Mouse (Mus musculus) v-Abl transformed pro-B cells (cell line): ENCODE results near the gene Zmiz1.

Experiments
- in situ Hi-C, 2 experiments: fragments of 400-800 bp; cut with MboI; formaldehyde crosslinking; loops; one replicate each; pipeline ENCODE4 v1.15.1; 2025; ENCODE audit not compliant: unreplicated experiment in 2 of 2

Zmiz1 gene

DNA sequence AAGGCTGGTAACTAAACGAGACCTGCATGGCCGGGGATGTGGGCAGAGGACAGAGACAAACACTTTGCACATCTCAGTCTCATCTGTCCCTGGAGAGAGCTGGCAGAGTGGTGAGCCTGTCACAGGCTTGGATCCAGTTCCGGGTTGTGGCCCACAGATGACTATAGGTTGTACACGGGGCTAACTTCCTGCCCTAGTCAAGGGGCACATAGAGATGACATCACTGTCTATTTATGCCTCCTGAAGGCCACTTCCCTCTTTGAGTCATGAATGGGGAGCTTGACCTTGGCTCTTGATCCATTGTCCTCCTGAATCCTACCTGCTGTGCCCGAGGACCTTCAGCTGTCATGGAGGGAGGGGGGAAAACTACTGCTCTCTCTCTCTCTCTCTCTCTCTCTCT, 25.1 kb downstream of the Zmiz1 start:
- in situ Hi-C loops: no loop called here

DNA sequence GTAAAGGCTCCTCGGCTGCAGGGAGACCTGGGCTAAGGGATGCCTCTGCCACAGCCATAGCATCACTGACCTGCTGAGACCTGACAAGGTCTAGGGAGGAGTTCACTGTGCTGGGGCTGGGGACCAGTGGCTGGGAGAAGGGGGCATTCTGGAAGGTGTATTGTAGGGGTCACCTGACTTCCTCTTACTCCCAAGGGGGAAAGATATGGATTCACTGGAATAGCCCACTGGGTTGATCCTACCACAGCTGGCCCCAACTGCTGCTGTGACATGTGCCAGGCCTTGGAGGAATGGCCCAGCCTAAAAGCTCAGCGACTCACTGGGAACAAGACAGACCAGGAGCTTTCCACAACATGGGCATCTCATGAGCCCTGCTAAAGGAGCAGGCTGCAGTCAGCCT, 27.2 kb downstream of the Zmiz1 start:
- in situ Hi-C loops: no loop called here

DNA sequence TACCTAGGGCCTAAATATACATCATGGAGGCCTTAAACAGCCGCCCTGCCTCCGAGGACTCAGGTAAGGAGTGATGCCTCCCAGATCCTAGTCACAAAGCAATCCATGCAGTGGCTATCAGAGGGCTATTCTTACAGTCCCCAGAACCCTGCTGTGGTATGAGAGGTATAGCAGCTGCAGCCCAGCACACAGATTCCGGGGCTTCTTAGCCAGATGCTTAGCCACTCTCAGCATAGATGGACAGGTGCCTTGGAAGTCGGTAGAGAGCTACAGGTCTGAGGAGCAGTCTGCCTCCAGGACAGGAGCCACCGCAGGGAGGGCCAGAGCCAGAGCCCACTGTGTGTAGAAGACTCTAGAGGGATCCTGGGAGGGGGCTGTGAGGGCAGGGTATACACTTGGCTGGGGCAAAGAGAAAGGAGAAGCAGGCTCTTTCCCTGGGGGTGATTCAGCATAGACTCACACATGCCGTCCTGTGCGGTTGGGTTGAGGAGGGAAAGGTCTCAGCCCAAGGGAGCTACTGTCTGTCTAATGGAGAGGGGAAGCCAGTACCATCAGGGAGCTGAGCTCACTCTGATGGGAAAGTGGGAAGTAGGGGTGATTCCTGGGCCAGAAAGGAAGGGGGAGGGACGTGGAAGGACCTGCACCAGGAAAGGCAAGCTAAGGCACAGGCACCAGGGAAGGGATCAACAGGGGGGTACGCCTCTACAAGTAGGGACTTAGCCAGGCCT, 27.9 kb downstream of the Zmiz1 start:
- in situ Hi-C loops: no loop called here

DNA sequence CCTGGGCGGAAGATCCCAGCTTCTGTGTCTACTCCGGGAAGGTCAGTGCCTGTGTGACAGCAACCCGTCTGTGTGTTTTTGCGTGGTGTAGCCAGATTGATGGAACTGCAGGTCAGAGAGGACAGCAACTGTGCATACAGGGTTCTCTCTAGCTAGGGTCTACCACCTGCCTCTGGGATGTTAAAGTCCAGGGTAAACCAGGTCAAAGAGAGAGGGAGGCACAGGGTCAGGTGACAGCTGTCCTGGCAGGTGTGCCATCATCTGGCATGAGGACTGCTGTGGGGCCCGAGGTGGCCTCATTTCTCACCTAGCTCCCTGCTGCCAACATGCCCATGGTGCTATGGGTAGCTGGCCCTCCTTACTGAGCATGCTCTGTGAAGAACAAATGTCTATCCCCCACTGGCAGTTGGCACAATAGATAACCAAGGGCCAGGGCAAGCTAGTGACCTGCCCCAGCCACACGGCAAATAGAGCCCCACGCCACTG, 28.5 kb downstream of the Zmiz1 start:
- in situ Hi-C loops: no loop called here

DNA sequence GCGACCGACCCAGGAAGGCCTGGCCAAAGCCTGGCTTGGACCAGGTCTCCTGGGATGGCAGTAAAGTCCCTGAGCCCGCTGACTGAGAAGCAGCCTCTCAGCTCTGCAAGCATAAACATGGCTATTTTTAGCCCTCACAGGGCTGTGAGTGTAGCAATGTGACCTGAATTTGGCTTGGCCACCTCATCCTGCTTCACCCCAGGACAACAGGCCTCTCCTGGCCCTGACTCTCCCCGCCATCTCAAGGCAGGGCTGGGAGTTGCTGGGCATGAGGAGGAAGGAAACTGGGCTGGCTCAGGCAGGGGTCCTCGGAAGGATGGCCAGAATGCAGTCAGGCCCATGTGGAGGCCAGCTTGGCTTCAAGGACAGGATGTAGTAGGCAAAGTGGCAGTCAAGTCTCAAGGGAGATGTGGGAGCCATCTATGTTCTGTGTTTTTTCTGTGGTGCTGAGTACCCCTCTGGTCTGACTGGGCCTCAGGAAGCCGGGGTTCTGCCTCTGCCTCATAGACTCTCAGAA, 29.2 kb downstream of the Zmiz1 start:
- in situ Hi-C loops: no loop called here

DNA sequence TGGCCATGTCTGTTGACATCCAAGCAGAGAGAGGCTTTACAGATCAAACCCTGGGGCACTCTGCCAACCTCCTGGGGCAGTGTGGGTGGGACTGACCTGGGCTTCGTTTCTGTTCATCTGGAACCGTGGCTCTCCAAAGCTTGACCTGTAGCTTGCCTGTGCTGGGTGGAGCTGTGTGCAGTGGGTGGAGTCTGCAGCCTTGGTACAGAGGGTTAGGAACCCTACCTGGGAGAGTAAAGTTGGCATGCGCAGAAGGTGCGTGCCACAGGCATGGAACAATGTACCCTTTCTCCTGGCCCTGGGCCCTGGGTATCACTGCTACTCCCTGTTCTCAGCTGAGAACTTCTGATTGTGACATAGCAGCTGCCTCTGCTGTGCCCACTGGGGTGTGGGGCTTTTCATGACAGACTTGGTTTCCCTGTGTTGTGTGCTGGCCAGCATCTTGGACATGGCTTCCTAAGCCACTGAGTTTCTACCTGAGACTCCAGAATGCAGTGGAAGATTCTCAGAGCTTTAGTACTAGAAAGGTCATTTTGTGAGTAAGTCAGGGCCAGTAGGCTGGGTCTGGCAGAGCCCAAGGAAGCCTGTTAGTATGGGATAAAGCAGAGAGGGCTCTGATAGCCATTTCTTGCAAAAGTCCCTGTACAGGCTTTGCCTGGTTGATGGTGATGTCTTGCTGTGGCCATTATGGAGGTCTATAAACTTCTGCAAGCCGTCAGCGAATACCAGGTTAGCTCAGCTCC, 30.5 kb downstream of the Zmiz1 start:
- in situ Hi-C loops: no loop called here

DNA sequence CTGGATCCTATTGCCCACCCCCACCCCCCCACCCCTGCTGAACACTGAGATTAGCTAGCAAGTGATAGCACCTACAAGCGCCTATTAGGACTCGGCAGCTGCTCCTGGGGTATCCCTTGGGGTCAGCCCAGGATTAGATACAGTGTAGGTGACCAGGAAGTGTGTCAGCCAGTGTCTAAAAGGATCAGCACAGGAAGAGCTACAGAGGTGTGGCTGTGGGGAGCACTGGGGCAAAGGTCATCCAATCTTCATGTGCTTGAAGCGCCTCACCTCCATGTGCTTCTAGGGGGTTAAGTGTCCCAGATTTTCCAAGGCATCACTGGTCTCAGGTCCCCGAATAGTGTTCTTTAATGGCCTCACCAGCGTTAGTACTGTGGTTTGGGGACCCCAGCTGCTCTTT, 33.0 kb downstream of the Zmiz1 start:
- in situ Hi-C loops: no loop called here

DNA sequence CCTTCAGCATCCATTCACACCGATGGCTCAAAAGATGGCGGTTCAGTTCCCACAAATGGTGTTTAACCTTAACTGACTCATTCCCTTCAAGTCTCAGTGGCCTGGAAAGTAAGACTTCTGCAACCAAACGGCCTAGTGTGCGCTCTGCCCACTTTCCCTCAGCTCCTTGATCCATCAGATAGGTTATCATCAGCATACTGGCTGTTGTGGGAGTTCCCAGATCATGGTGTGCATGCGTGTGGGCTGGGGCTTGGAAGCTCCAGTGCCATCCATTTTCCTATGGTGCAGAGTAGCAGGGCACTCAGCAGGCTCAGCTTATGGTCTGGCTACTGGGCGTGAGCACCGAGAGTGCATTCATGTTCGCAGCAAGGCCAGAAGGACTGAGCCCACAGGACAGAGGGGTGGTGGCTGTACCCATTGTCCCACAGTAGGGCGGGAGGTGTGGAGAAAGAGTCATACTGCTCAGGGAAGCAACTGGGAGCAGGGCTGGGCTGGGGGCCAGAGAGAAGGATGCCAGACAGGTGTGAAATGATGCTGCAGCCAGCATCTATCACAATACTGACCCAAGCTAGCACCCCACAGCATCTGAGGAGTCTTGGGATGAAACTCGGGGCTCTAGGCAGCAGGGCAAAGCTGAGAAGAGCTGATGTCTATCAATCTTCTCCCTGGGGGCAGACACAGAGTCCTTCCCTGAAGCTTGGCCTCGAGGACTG, 33.7 kb downstream of the Zmiz1 start:
- in situ Hi-C loops: no loop called here

DNA sequence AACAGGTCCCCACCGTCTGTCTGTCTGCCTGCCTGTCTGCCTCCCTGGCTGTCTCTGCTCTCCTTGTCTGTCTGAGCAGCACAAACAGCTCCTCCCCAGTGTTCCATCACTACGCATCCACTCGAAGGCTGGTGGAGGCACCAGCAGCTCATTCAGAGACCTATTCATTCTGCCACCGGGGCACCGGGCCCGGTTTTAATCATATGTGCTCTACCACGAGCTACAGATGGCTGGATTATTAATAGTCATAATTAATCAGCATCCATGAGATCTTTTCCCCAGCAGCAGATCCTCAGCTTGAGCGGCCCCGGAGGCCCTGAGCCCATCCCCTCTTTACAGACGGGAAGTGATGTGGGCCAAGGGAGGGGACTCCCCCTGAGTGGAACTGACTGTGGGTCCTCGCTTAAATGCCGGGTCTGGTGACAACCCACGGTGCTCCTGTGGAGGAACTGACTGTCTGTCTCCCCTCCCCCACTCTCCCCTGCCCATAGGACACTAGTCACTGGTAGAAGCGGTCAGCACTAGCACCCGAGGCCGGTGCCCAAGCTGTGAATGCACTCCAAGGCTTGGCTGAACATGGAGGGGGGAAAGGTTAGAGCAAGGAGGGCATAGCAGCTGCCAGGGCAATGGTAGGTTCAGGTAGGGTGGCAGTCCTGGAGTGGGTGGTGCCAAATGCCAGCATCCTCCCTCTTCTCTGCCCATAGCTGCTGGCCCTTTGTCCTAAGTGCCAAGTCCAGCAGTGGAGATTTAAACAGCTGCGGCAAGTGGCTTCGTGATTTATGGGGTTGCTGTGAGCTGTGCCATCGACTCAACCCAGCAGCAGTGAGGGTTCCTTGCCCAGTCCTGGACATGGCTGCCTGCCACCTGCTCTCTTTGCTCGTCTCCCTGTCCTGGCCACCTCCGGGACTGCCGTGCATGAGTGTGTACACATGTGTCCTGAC, 34.6 kb downstream of the Zmiz1 start:
- in situ Hi-C loops: no loop called here

DNA sequence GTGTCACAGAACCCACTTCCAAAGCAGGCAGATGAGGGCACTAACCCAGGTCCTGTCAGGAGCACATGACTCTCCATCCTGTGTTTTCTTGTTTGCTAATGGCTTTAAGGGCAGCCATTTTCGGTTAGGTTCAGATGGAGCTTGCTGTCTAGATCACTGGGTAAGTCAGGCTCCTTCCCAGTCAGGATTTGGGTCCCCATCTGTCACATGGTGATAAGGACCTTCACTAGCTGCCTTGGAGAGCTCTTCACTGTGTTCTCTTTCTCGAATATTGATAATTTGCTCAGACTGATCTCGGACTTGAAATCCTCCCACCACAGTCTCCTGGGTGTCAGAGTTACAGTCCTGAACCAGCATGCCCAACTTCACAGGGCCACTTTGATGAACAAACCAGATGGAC, 35.8 kb downstream of the Zmiz1 start:
- in situ Hi-C loops: no loop called here

DNA sequence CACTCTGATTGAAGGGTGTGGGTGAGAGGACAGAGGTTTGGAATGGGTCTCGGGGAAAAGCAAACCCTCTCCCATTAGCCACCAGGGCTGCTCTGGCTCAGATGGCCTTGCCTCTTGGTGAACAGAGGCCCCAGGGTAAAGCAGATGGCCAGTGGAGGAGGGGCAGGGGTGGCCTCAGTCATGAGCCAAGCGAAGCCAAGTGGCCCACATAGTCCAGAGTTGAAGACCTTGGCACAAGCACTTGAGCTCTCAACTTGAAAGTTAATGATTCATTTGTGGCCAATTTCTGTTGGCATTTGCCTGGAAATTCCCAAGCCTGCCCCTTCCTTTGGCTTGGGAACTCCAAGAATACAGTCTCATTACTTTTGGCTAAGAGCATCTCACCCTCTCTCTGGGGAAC, 37.1 kb downstream of the Zmiz1 start:
- in situ Hi-C loops: no loop called here

DNA sequence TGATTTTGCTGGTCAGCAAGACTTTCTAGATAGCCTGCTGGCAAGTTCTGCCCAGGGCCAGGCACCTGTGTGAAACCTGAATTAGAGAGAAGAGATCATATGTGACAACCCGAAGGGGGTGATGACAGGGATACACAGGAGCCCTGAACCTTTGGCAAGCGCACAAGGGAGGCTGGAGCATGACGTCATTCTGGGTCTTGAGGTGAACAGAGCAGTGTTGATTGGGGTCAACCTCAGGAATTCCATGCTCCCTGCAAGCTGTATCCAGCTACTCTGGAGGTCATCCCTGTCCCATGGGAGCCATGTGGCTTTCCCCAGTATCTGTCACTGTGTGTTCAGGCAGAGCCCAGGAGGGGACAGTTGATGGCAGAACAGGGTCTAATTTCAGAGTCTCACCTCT, 38.0 kb downstream of the Zmiz1 start:
- in situ Hi-C loops: no loop called here

DNA sequence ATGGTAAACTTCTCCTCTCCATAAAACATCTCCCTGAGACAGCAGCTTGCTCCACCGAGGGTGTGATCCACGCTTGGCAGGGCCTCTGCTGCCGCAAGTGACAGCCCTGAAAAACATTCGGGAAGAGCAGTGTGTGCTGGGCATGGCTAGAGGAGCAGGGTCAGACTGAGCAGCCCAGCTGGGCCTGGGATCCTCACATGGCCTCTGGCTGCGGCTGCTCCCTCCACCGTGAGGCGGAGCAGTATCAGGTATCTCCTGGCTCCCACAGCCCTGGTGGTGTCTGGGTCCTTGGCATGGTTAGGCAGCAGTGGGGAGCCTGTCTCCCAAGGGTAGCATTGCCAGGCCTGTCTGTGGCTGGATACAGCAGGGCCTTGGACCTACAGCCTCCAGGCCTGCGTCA, 38.6 kb downstream of the Zmiz1 start:
- in situ Hi-C loops: no loop called here

DNA sequence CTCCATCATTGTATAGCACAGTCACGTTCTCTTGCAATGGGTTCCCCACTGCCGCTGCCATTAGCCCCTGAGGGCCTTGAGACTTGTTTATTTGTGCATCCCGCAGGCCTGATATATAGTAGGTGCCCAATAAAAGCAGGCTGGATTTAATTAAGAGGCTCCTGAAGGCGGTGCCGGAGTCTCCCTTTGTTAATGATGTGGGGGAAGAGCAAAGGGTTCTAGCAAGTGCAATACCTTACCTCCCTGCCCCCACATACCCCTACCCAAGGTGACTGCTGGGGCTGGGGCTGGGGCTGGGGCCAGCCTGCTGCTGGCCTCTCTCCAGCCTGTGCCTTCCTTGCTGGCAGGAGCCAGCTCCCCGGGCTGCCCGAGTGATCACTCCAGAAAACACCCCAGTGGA, 39.4 kb downstream of the Zmiz1 start:
- in situ Hi-C loops: no loop called here

DNA sequence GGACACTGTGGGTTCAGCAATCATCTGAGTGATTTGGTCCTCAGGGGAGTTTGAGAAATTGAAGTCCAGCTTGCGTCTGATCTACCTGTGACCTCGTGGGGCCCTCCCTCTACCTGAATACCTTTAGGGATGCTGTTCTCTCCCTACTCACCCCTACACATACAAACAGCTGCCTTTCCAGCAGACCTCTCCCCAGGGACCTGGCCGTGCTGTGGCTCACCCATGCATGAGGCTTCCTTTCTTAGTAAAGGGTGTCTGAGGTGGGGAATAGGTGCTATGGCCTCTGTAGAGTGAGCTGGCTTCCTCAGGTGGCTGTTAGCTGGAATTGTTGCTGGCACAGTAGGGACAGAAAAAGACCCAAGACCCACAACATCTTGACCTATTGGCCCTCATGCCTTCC, 40.5 kb downstream of the Zmiz1 start:
- in situ Hi-C loops: no loop called here

DNA sequence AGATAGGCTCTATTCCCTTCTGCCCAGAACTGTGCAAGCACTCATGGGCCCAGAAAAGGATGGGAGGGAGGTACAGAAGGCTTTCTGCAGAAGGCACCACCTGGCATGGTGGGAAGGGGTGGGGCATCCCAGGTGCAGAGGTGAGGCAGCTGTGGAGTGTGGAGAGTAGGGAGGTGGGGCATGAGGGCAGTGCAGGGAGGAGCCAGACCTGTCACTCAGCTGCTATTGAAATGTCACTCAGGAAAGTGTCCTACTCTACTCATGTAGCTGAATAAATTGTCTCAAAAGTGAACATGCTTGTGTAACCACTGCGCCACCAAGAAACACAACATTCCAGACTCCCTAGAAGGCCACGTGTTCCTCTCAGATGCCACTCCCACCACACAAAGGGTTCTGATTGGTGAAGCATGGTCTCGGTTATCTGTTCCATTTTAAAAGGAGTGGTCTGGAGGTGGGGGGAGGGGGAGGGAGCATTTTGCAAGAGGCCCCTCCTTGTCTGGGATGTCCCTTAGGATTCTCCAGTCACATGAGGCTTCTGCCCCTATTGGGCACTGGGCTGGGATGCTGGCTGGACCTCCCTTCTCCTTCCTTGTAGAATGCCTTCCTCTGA, 41.6 kb downstream of the Zmiz1 start:
- in situ Hi-C loops: no loop called here

DNA sequence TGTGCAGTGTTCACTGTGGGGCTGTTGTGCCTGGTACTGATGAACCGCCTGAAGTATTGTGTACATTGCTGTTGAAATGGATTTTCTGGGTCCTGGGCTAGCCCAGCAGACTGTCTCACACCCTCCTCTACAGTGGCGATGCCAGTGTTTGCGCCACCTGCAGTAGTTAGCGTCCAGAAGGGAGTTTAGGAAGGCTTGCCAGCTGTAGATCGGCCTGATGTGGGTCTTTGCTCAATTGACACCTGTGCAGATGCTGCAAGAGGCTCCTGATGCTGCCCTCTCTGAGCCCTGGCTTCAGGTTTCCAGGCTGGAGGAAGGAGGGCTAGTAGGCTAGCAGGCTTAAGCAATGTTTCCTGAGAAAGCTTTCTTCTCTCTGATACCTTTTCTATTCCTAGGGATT, 42.5 kb downstream of the Zmiz1 start:
- in situ Hi-C loops: no loop called here

DNA sequence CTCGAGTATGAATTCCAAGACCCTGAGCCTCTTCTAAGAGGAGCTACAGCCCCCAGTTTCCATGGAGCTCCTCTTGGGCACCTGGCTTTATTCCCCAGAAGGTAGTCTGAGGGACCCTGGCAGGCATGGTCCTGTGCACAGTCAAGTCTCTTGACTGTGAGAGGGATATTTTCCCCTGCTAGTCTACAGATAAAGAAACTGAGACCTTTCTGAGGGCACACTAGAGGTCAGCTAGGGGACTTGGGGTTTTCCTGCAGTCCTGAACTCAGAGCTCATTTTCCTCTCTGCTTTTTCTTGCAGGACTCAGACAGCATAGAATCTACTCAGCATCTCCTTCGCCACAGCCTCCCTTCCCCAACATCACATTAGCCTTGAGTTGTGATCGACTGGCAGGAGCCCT, 43.4 kb downstream of the Zmiz1 start:
- in situ Hi-C loops: no loop called here

DNA sequence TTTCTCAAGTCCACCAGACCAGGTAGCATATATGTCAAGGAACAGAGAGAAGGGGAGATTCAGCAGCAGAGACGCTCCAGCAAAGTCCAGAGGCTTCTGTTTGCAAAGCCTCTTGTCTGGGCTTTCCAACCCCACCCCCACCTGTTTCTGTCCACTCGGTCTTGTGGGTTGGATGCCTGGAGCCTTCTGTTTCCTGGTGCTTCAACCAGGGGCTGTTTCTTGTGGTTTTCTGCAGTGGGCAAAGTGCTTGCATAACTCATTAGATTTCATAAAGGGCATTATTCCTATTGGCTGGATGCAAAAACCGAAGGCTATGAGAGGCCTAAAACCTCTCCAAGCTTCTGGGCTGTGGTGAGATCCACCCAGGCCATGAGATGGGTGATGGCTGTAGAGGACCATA, 45.3 kb downstream of the Zmiz1 start:
- in situ Hi-C loops: no loop called here

DNA sequence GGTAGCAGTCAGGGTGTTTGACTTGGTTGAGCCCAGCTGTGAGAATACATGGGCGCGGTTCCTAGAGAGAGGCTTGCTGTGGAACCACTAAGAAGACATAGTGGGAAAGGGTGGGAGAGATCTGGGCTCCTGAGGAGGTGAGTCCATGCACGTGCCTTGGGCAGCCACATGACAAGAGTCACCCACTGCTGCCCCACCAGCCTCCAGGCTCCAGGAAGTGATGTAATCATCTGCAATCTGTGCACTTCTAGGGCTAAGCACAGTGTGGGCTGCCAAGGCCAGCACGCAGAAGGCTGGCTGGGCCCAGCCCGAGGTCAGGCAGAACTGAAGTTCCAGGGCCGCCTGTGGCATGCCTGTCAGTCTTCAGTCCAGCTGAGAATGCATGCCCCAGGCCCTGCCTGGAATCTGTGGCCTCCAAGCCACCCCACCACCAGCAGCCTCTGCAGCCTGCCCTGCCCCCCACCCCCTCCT, 46.3 kb downstream of the Zmiz1 start:
- in situ Hi-C loops: loop anchor here in 1 of 2 experiments (5.0 kb wide), 1 partner anchor 33 kb away; no protein-coding TSS in a partner anchor
